Mouse (Mus musculus): ENCODE measurements around the gene Ftcd. TPM values are rescaled to one million over a fixed set of nuclear protein-coding genes. Genes with fewer than 3 reads are reported as not detected.

Gene Ftcd
- polyA plus RNA-seq, 1 experiment from 2014 or later = 0.22 TPM

- Histone ChIP-seq H3K27ac (replicated peaks) (peak overlapping the region; percentile 30; the same call in 1 of the 2 replicates), H3K27me3 (ENCODE audit: control insufficient read depth, insufficient read depth, low read length) (no peaks in the 10 kb centered on the region), H3K4me1 (replicated peaks; ENCODE audit: control insufficient read depth, insufficient read depth) (no peaks in the 10 kb centered on the region), H3K9me3 (ENCODE audit: control insufficient read depth, low read length) (no peaks in the 10 kb centered on the region), H3K4me2 (replicated peaks; ENCODE audit: low read depth) (no peak overlapping the region), H3K9ac (ENCODE audit: low read length) (no peak overlapping the region), H3K36me3 (ENCODE audit: control insufficient read depth, insufficient read depth, low read length) (no peaks in the 10 kb centered on the region), H3K4me3 (ENCODE audit: low read depth, low read length) (no peak overlapping the region)
- DNase-seq (ENCODE audit: low spot score) (no peak), ATAC-seq (ENCODE audit: low FRiP score, low TSS enrichment) (no peak)
- 66% methylated on average over 8 of the region's 8 CpGs for WGBS
- TF ChIP-seq EP300 (optimal IDR thresholded peaks at IDR 0.05) = no peak
- TF ChIP-seq CTCF (IDR thresholded peaks at IDR 0.05; ENCODE audit: low read depth) = no peak
Observed at GRCm38 (mm10) chr10:76632630-76633029, 57.2 kb downstream of the Ftcd start.

GRCm38 (mm10) chr10:76634094-76634571 lies 58.7 kb downstream of the Ftcd start:
- no peak overlapping the region for H3K4me2 ChIP-seq (replicated peaks; ENCODE audit: low read depth)
- DNase-seq (ENCODE audit: low spot score) = no peak
- WGBS = 31% methylated on average over 7 of the region's 7 CpGs
- H3K36me3 ChIP-seq (ENCODE audit: control insufficient read depth, insufficient read depth, low read length) = no peaks in the 10 kb centered on the region
- TF ChIP-seq EP300 (optimal IDR thresholded peaks at IDR 0.05) = no peak
- no peak for TF ChIP-seq CTCF (IDR thresholded peaks at IDR 0.05; ENCODE audit: low read depth)
- no peaks in the 10 kb centered on the region for H3K9me3 ChIP-seq (ENCODE audit: control insufficient read depth, low read length)
- H3K4me1 ChIP-seq (replicated peaks; ENCODE audit: control insufficient read depth, insufficient read depth) = no peaks in the 10 kb centered on the region
- H3K4me3 ChIP-seq (ENCODE audit: low read depth, low read length) = no peak overlapping the region
- H3K9ac ChIP-seq (ENCODE audit: low read length) = no peak overlapping the region
- peak overlapping the region; percentile 81 for H3K27ac ChIP-seq (replicated peaks)
- H3K27me3 ChIP-seq (ENCODE audit: control insufficient read depth, insufficient read depth, low read length) = no peaks in the 10 kb centered on the region
- peak; percentile 51; the same call in 1 of the 2 replicates for ATAC-seq (ENCODE audit: low FRiP score, low TSS enrichment)

- Histone ChIP-seq H3K27ac (replicated peaks) (peak overlapping the region; percentile 81), H3K4me1 (replicated peaks; ENCODE audit: control insufficient read depth, insufficient read depth) (no peaks in the 10 kb centered on the region), H3K36me3 (ENCODE audit: control insufficient read depth, insufficient read depth, low read length) (no peaks in the 10 kb centered on the region), H3K9ac (ENCODE audit: low read length) (no peak overlapping the region), H3K4me2 (replicated peaks; ENCODE audit: low read depth) (no peak overlapping the region), H3K4me3 (ENCODE audit: low read depth, low read length) (no peak overlapping the region), H3K9me3 (ENCODE audit: control insufficient read depth, low read length) (no peaks in the 10 kb centered on the region), H3K27me3 (ENCODE audit: control insufficient read depth, insufficient read depth, low read length) (no peaks in the 10 kb centered on the region)
- 60% methylated on average over 5 of the region's 5 CpGs for WGBS
- TF ChIP-seq CTCF (IDR thresholded peaks at IDR 0.05; ENCODE audit: low read depth) (no peak), EP300 (optimal IDR thresholded peaks at IDR 0.05) (no peak)
- ATAC-seq (ENCODE audit: low FRiP score, low TSS enrichment) = peak; percentile 27; the same call in 1 of the 2 replicates
- DNase-seq (ENCODE audit: low spot score) = no peak
Observed at GRCm38 (mm10) chr10:76634584-76634983, 59.1 kb downstream of the Ftcd start.

- no peak overlapping the region for H3K9ac ChIP-seq (ENCODE audit: low read length)
- H3K9me3 ChIP-seq (ENCODE audit: control insufficient read depth, low read length) = no peaks in the 10 kb centered on the region
- H3K27ac ChIP-seq (replicated peaks) = peak overlapping the region; percentile 79
- no peaks in the 10 kb centered on the region for H3K27me3 ChIP-seq (ENCODE audit: control insufficient read depth, insufficient read depth, low read length)
- DNase-seq (ENCODE audit: low spot score) (peak; percentile 20), ATAC-seq (ENCODE audit: low FRiP score, low TSS enrichment) (peak; percentile 77; the same call in 1 of the 2 replicates)
- no peaks in the 10 kb centered on the region for H3K4me1 ChIP-seq (replicated peaks; ENCODE audit: control insufficient read depth, insufficient read depth)
- no peak overlapping the region for H3K4me3 ChIP-seq (ENCODE audit: low read depth, low read length)
- no peaks in the 10 kb centered on the region for H3K36me3 ChIP-seq (ENCODE audit: control insufficient read depth, insufficient read depth, low read length)
- H3K4me2 ChIP-seq (replicated peaks; ENCODE audit: low read depth) = no peak overlapping the region
- WGBS = 48% methylated on average over 3 of the region's 3 CpGs
- TF ChIP-seq EP300 (optimal IDR thresholded peaks at IDR 0.05) (no peak), CTCF (IDR thresholded peaks at IDR 0.05; ENCODE audit: low read depth) (no peak)
Observed at GRCm38 (mm10) chr10:76636026-76636425, 60.6 kb downstream of the Ftcd start.

GRCm38 (mm10) chr10:76636601-76637000 lies 61.2 kb downstream of the Ftcd start:
- H3K27ac ChIP-seq (replicated peaks) = peak overlapping the region; percentile 79
- no peaks in the 10 kb centered on the region for H3K9me3 ChIP-seq (ENCODE audit: control insufficient read depth, low read length)
- H3K4me2 ChIP-seq (replicated peaks; ENCODE audit: low read depth) = no peak overlapping the region
- H3K4me3 ChIP-seq (ENCODE audit: low read depth, low read length) = no peak overlapping the region
- H3K9ac ChIP-seq (ENCODE audit: low read length) = no peak overlapping the region
- TF ChIP-seq CTCF (IDR thresholded peaks at IDR 0.05; ENCODE audit: low read depth) (no peak), EP300 (optimal IDR thresholded peaks at IDR 0.05) (no peak)
- 86% methylated on average over 4 of the region's 4 CpGs for WGBS
- H3K36me3 ChIP-seq (ENCODE audit: control insufficient read depth, insufficient read depth, low read length) = no peaks in the 10 kb centered on the region
- no peaks in the 10 kb centered on the region for H3K4me1 ChIP-seq (replicated peaks; ENCODE audit: control insufficient read depth, insufficient read depth)
- no peaks in the 10 kb centered on the region for H3K27me3 ChIP-seq (ENCODE audit: control insufficient read depth, insufficient read depth, low read length)
- ATAC-seq (ENCODE audit: low FRiP score, low TSS enrichment) = no peak
- peak; percentile 7 for DNase-seq (ENCODE audit: low spot score)

Other genes starting within 250 kb of the Ftcd start
- gene Dip2a, start 230.4 kb upstream of the Ftcd start, polyA plus RNA-seq (2015; fragmentation: Nextera tagmentation; extraction: Ambion mirVana) = 4.0 and 4.5 TPM in 2 replicates
- gene AC141477.1, start 135.2 kb upstream of the Ftcd start, polyA plus RNA-seq (2015; fragmentation: Nextera tagmentation; extraction: Ambion mirVana) = 1.2 and 1.5 TPM in 2 replicates
- 4.9 and 5.1 TPM in 2 replicates for gene Pcnt, start 132.9 kb upstream of the Ftcd start, polyA plus RNA-seq (2015; fragmentation: Nextera tagmentation; extraction: Ambion mirVana)
- 0.07 and 0.10 TPM in 2 replicates for gene 2610028H24Rik, start 126.6 kb upstream of the Ftcd start, polyA plus RNA-seq (2015; fragmentation: Nextera tagmentation; extraction: Ambion mirVana)
- gene Mcm3ap, start 106.7 kb upstream of the Ftcd start, polyA plus RNA-seq (2015; fragmentation: Nextera tagmentation; extraction: Ambion mirVana) = 22.7 and 24.4 TPM in 2 replicates
- 3.4 and 3.7 TPM in 2 replicates for gene Ybey, start 106.5 kb upstream of the Ftcd start, polyA plus RNA-seq (2015; fragmentation: Nextera tagmentation; extraction: Ambion mirVana)
- 27.1 and 31.8 TPM in 2 replicates for gene Lss, start 44.1 kb upstream of the Ftcd start, polyA plus RNA-seq (2015; fragmentation: Nextera tagmentation; extraction: Ambion mirVana)
- gene Spatc1l, start 13.4 kb upstream of the Ftcd start, polyA plus RNA-seq (2015; fragmentation: Nextera tagmentation; extraction: Ambion mirVana) = not detected in 2 replicates
- gene Col6a2, start 48.0 kb downstream of the Ftcd start, polyA plus RNA-seq (2015; fragmentation: Nextera tagmentation; extraction: Ambion mirVana) = 145 TPM in 2 replicates
- gene Col6a1, start 150.5 kb downstream of the Ftcd start, polyA plus RNA-seq (2015; fragmentation: Nextera tagmentation; extraction: Ambion mirVana) = 169 and 175 TPM in 2 replicates

All from stomach, postnatal 0 days (tissue).